Mouse (Mus musculus) spleen, adult 2 months (tissue): ENCODE data around the gene Cep290. TPM values are rescaled to one million over a fixed set of nuclear protein-coding genes. Genes with fewer than 3 reads are reported as not detected.
"Not testable (repeated sequence)": the region's sequence is repeated elsewhere in the genome, so short reads cannot be mapped to it uniquely, and the experiment has no call there.

Experiments
- DNase-seq, 2 experiments: peaks; one replicate each; pipeline versions ENCODE4 v3.0.0 to v3.0.0-alpha.2; 2012 to 2021; ENCODE audit warnings: low spot score in 2 of 2, low read depth in 1 of 2
- H3K27ac ChIP-seq: fragments of 200-500 bp; 2 replicates; pipeline ENCODE4 v1.5.1; 2012; ENCODE audit warnings: low read length, inconsistent platforms; ENCODE audit not compliant: insufficient read depth
- H3K27me3 ChIP-seq: fragments of 200-500 bp; 2 replicates; pipeline ENCODE4 v1.6.1; 2012; ENCODE audit warnings: mild to moderate bottlenecking, moderate library complexity, low read length, inconsistent platforms; ENCODE audit not compliant: control insufficient read depth, insufficient read depth
- H3K36me3 ChIP-seq: fragments of 200-500 bp; 2 replicates; pipeline ENCODE4 v1.6.1; 2012; ENCODE audit warnings: mild to moderate bottlenecking, low read length, inconsistent platforms; ENCODE audit not compliant: control insufficient read depth, insufficient read depth
- H3K4me1 ChIP-seq: fragments of 200-500 bp; 2 replicates; pipeline ENCODE4 v1.6.1; 2011; ENCODE audit warnings: inconsistent platforms; ENCODE audit not compliant: control insufficient read depth, insufficient read depth, insufficient read length
- H3K4me3 ChIP-seq: fragments of 200-500 bp; 2 replicates; pipeline ENCODE4 v1.5.1; 2011; ENCODE audit warnings: mild to moderate bottlenecking, inconsistent platforms; ENCODE audit not compliant: insufficient read depth, insufficient read length; ENCODE audit errors: extremely low read depth
- CTCF ChIP-seq: fragments of 200-500 bp; IDR thresholded peaks from 2 replicates; pipeline ENCODE4 v1.5.1; 2011; ENCODE audit warnings: mild to moderate bottlenecking, inconsistent platforms; ENCODE audit not compliant: insufficient read depth, insufficient read length, insufficient replicate concordance; ENCODE audit errors: extremely low read depth
- POLR2A ChIP-seq: fragments of 200-500 bp; IDR thresholded peaks from 2 replicates; pipeline ENCODE4 v1.6.1; 2011; ENCODE audit warnings: low read depth, low read length, inconsistent platforms
- WGBS: fragments of 180-500 bp; shearing (Covaris S2); methylation state at CpG from one replicate; pipeline ENCODE4 v1.1.7; 2018; 5-methylcytosine and 5-hydroxymethylcytosine counted together
- polyA plus RNA-seq: library from polyadenylated mRNA; depleted of rRNA; stranded (reverse); fragments of >200 nt; gene quantifications from 2 replicates; pipeline ENCODE4 v1.2.3, GENCODE M21; 2012

The Cep290 gene
- polyA plus RNA-seq, 1 experiment: 0.09 TPM

DNA sequence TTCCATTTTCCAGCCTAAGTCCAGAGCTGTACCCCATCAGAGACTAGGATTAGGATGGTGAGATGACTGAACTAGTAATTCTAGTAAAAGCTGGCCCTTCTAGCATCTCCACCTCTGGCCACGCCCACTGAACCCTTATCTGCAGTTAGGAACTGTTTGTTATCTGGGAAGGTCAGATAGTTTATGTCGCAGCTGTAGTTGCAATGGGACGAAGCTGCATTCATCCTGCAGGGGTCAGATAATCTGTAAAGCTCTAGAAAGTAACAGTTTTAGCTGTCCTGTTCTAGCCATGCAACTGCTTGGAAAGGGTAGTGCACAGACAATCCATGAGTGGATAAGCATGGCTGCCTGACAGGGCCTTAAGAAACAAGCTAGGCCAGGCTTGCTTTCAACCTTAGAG lies 11.0 kb downstream of the Cep290 start:
- H3K27me3 ChIP-seq: no peaks in the 10 kb centered on the region
- no peak for DNase-seq
- H3K4me3 ChIP-seq: no peak overlapping the region
- no peak overlapping the region for H3K27ac ChIP-seq
- TF ChIP-seq CTCF: no peak
- no peak for TF ChIP-seq POLR2A
- 81% methylated on average over 3 of the region's 3 CpGs for WGBS
- no peaks in the 10 kb centered on the region for H3K4me1 ChIP-seq
- H3K36me3 ChIP-seq: 0 out of 2 replicates have a peak, but pooled peaks cover 1% of the 10 kb centered on the region

DNA sequence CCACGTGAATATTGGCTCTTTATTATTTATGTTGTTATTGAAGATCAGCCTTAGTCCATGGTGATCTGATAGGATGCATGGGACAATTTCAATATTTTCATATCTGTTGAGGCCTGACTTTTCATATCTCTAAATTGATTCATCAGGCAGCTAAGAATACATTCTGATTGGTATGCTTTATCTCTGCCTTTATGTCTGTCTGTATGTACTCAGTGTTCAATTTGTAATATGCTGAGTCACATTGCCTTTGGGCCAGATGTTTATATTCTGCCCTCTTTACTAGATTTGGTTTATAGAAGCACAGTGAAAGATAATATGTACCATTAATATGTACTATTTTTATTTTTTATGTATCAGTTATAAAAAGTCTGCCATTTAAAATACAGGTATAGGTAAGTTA lies 20.8 kb downstream of the Cep290 start:
- H3K4me1 ChIP-seq: no peaks in the 10 kb centered on the region
- no peaks in the 10 kb centered on the region for H3K27me3 ChIP-seq
- TF ChIP-seq CTCF (no peak), POLR2A (no peak)
- WGBS: 92% methylated on average over 1 of the region's 1 CpGs
- no peak overlapping the region for H3K4me3 ChIP-seq
- no peaks in the 10 kb centered on the region for H3K36me3 ChIP-seq
- H3K27ac ChIP-seq: no peak overlapping the region
- no peak for DNase-seq

DNA sequence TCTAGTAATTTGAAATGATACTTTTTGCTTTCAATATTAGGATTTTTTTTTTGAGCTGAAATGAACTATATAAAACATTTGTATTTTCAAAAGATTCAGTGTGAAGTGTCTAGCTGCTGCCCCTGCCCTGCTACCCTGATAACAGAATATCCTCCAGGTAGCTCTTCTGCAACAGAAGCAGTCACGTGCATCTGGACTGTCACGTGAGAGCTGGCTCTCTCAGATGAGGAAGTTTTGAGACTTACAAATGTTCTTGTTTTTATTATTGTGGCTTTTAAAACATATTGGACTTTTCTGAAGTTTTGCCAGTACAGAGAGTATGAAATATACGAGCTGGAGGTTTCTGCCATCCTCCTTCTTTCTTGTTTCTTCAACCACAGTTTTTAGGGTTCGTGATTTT lies 34.3 kb downstream of the Cep290 start:
- no peak overlapping the region; the same call in 1 of the 2 replicates for H3K4me3 ChIP-seq
- no peaks in the 10 kb centered on the region for H3K27me3 ChIP-seq
- no peaks in the 10 kb centered on the region for H3K36me3 ChIP-seq
- H3K27ac ChIP-seq: no peak overlapping the region
- no peak for TF ChIP-seq CTCF
- no peak for TF ChIP-seq POLR2A
- WGBS: 36% methylated on average over 4 of the region's 4 CpGs
- no peaks in the 10 kb centered on the region for H3K4me1 ChIP-seq
- DNase-seq: peak; percentile 22 to 32

DNA sequence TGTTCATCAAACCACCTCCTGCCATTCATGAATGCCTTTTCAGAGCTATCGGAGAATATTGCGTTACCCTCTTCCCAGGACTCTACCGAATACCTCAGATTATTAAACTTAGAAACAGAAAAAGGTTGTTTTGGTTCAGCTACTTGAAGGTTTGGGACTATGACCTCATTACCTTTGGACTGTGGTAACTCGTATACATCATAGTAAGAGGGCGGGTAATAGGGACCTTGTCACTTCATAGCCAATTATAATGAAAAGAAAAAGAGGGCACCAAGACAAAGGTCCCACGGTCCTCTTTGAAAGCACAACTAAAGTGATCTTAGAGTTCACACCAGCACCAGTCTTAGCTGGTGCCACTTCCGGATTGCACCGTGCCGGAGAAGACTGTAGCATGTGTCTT lies 35.0 kb downstream of the Cep290 start:
- 96% methylated on average over 9 of the region's 9 CpGs for WGBS
- no peak for TF ChIP-seq CTCF
- no peak for TF ChIP-seq POLR2A
- H3K27ac ChIP-seq: no peak overlapping the region
- DNase-seq: no peak
- H3K4me1 ChIP-seq: no peaks in the 10 kb centered on the region
- H3K27me3 ChIP-seq: no peaks in the 10 kb centered on the region
- H3K36me3 ChIP-seq: no peaks in the 10 kb centered on the region
- H3K4me3 ChIP-seq: no peak overlapping the region

DNA sequence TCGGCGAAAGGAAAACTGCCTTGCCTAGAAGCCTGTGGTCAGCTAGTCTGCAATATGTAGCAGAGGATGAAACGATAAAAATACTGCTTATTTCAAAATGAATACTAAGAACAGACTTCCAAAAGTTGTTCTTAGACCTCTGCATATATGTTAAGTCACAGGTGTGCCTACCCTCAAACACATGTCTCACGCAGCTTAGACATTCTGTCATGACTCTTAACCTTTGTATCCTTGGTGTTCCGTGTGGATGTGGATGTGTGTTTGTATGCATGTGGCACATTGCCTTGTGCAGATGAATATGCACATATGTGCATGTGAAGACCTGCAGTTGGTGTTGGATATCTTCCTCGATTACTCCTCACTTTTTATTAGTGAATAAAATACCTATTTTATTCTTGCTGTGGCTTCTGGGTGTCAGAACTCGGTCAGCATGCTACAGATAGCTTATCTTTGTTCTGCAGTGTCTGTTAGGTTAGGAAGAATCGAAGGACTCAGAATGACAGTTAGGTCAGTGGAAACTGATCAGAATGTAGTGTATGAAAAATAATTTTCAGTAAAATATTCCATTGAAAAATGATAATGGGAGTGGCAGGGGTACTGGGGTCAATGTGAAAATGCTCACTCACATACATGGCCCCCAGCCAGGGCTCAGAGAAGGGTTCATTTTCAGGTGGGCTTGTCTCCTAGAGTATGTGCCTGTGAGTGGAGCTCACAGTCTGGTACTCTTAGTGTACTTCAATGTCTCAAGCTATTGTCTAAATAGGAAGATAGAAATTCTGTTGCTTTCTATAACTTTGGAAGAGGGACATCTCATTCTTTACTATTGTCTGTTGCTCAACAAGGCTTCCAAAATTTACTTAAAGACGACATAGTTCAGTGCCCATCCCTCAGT lies 37.4 kb downstream of the Cep290 start:
- Histone ChIP-seq H3K27ac (no peak overlapping the region), H3K36me3 (no peaks in the 10 kb centered on the region), H3K27me3 (no peaks in the 10 kb centered on the region), H3K4me3 (no peak overlapping the region), H3K4me1 (no peaks in the 10 kb centered on the region)
- no peak for DNase-seq
- TF ChIP-seq POLR2A: no peak
- TF ChIP-seq CTCF: no peak
- 89% methylated on average over 9 of the region's 9 CpGs for WGBS

DNA sequence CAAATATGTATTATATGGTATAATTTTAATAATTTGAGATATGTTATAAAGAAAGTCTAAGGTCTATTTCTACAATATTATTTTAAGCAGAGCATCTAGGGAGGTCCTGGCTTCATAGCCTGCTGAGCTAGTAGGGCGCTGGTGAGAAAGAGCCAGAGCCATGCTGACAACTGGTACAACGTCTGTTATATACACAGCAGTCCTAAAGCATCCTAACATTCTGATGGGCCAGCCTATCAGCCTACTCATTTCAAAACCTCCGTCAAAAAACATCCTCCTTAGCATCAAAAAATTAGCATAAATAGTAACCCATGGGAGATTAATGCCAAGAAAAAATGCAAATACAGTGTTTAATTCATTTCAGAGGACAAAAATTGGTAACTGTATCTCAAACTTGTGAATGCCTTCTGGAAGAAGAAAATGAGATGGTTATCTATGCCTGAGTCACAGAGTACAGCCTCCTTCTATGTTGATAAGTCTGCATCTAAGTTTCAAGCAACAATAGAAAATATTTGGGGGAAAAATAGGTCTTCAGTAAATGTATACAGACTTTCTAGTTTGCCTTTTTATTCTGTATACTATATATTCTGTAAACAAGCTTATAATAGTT lies 69.3 kb downstream of the Cep290 start:
- TF ChIP-seq POLR2A: no peak
- no peak for TF ChIP-seq CTCF
- no peak overlapping the region for H3K27ac ChIP-seq
- H3K4me1 ChIP-seq: no peaks in the 10 kb centered on the region
- no peaks in the 10 kb centered on the region for H3K36me3 ChIP-seq
- WGBS: 87% methylated on average over 3 of the region's 3 CpGs
- H3K4me3 ChIP-seq: no peak overlapping the region
- H3K27me3 ChIP-seq: no peaks in the 10 kb centered on the region
- DNase-seq: no peak

DNA sequence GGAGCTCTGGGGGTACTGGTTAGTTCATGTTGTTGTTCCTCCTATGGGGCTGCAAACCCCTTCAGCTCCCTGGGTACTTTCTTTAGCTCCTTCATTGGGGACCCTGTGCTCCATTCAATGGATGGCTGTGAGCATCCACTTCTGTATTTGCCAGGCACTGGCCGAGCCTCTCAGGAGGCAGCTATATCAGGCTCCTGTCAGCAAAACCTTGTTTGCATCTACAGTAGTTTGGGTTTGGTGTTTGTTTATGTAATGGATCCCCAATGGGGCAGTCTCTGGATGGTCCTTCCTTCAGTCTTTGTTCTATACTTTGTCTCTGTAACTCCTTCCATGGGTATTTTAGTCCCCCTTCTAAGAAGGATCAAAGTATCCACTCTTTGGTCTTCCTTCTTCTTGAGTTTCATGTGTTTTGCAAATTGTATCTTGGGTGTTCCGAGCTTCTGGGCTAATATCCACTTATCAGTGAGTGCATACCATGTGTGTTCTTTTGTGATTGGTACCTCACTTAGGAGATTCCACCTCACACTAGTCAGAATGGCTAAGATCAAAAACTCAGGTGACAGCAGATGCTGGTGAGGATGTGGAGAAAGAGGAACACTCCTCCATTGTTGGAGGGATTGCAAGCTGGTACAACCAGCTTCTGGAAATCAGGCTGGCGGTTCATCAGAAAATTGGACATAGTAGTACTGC lies 73.0 kb downstream of the Cep290 start:
- WGBS: 87% methylated on average over 3 of the region's 3 CpGs
- H3K36me3 ChIP-seq, H3K4me3 ChIP-seq, H3K27ac ChIP-seq, H3K27me3 ChIP-seq, H3K4me1 ChIP-seq, DNase-seq: not testable (repeated sequence)
